Mouse (Mus musculus): ENCODE data around the gene Cyb5r4. TPM values are rescaled to one million over a fixed set of nuclear protein-coding genes. Genes with fewer than 3 reads are reported as not detected.

Gene Cyb5r4
- polyA plus RNA-seq, 1 experiment from 2014 or later: 43.9 TPM

Other genes with a start within 250 kb of the Cyb5r4 start
- 4.5 and 4.9 TPM in 2 replicates for gene Snap91, start 141.4 kb upstream of the Cyb5r4 start, polyA plus RNA-seq (2014; fragmentation: Nextera tagmentation; extraction: Ambion mirVana)
- 0.57 and 1.3 TPM in 2 replicates for gene Ripply2, start 6.5 kb upstream of the Cyb5r4 start, polyA plus RNA-seq (2014; fragmentation: Nextera tagmentation; extraction: Ambion mirVana)
- 0.31 TPM in 1 of 2 replicates, not detected in the other for gene Mrap2, start 122.3 kb downstream of the Cyb5r4 start, polyA plus RNA-seq (2014; fragmentation: Nextera tagmentation; extraction: Ambion mirVana)
- gene Cep162, start 233.5 kb downstream of the Cyb5r4 start, polyA plus RNA-seq (2014; fragmentation: Nextera tagmentation; extraction: Ambion mirVana): 7.6 and 9.6 TPM in 2 replicates